Mouse (Mus musculus): Measurements from ENCODE around the gene Prdm10. TPM values are rescaled to one million over a fixed set of nuclear protein-coding genes. Genes with fewer than 3 reads are reported as not detected.

Gene Prdm10
- polyA plus RNA-seq, 1 experiment from 2014 or later, result 4.7 TPM

- Histone ChIP-seq H3K4me2 (no peak overlapping the region), H3K4me3 (ENCODE audit: low read depth, low read length) (no peak overlapping the region), H3K27me3 (ENCODE audit: control insufficient read depth, insufficient read depth, low read length) (no peaks in the 10 kb centered on the region), H3K36me3 (ENCODE audit: control insufficient read depth, insufficient read depth, low read length) (no peaks in the 10 kb centered on the region; the same call in 1 of the 2 replicates), H3K9me3 (replicated peaks; ENCODE audit: control insufficient read depth, low read length) (no peaks in the 10 kb centered on the region), H3K9ac (ENCODE audit: low read depth, low read length) (no peak overlapping the region), H3K4me1 (ENCODE audit: control insufficient read depth, insufficient read depth, low read length) (no peaks in the 10 kb centered on the region; the same call in 1 of the 2 replicates), H3K27ac (ENCODE audit: low read depth, low read length) (no peak overlapping the region)
- WGBS (ENCODE audit: insufficient replicate concordance), result 75% methylated on average over 5 of the region's 5 CpGs
- no peak for ATAC-seq (replicated peaks; ENCODE audit: insufficient number of reproducible peaks, low FRiP score, low TSS enrichment)
Measured at GRCm38 (mm10) chr9:31318956-31319355, 38.6 kb downstream of the Prdm10 start.

- Histone ChIP-seq H3K9ac (ENCODE audit: low read depth, low read length) (no peak overlapping the region), H3K27ac (ENCODE audit: low read depth, low read length) (no peak overlapping the region), H3K9me3 (replicated peaks; ENCODE audit: control insufficient read depth, low read length) (no peaks in the 10 kb centered on the region), H3K4me3 (ENCODE audit: low read depth, low read length) (no peak overlapping the region), H3K36me3 (ENCODE audit: control insufficient read depth, insufficient read depth, low read length) (no peaks in the 10 kb centered on the region; the same call in 1 of the 2 replicates), H3K4me2 (no peak overlapping the region), H3K27me3 (ENCODE audit: control insufficient read depth, insufficient read depth, low read length) (no peaks in the 10 kb centered on the region), H3K4me1 (ENCODE audit: control insufficient read depth, insufficient read depth, low read length) (no peaks in the 10 kb centered on the region; the same call in 1 of the 2 replicates)
- WGBS (ENCODE audit: insufficient replicate concordance), result 69% methylated on average over 1 of the region's 1 CpGs
- no peak for ATAC-seq (replicated peaks; ENCODE audit: insufficient number of reproducible peaks, low FRiP score, low TSS enrichment)
Measured at GRCm38 (mm10) chr9:31320734-31321133, 40.4 kb downstream of the Prdm10 start.

- Histone ChIP-seq H3K9me3 (replicated peaks; ENCODE audit: control insufficient read depth, low read length) (no peaks in the 10 kb centered on the region), H3K36me3 (ENCODE audit: control insufficient read depth, insufficient read depth, low read length) (no peaks in the 10 kb centered on the region; the same call in 1 of the 2 replicates), H3K4me3 (ENCODE audit: low read depth, low read length) (no peak overlapping the region), H3K9ac (ENCODE audit: low read depth, low read length) (no peak overlapping the region), H3K4me2 (no peak overlapping the region), H3K27me3 (ENCODE audit: control insufficient read depth, insufficient read depth, low read length) (no peaks in the 10 kb centered on the region), H3K4me1 (ENCODE audit: control insufficient read depth, insufficient read depth, low read length) (no peaks in the 10 kb centered on the region; the same call in 1 of the 2 replicates), H3K27ac (ENCODE audit: low read depth, low read length) (no peak overlapping the region)
- WGBS (ENCODE audit: insufficient replicate concordance), result 48% methylated on average over 4 of the region's 4 CpGs
- no peak for ATAC-seq (replicated peaks; ENCODE audit: insufficient number of reproducible peaks, low FRiP score, low TSS enrichment)
Measured at GRCm38 (mm10) chr9:31321526-31321925, 41.2 kb downstream of the Prdm10 start.

GRCm38 (mm10) chr9:31322090-31322489, 41.8 kb downstream of the Prdm10 start:
- no peaks in the 10 kb centered on the region; the same call in 1 of the 2 replicates for H3K4me1 ChIP-seq (ENCODE audit: control insufficient read depth, insufficient read depth, low read length)
- H3K36me3 ChIP-seq (ENCODE audit: control insufficient read depth, insufficient read depth, low read length), result no peaks in the 10 kb centered on the region; the same call in 1 of the 2 replicates
- H3K9ac ChIP-seq (ENCODE audit: low read depth, low read length), result no peak overlapping the region
- H3K27ac ChIP-seq (ENCODE audit: low read depth, low read length), result no peak overlapping the region
- H3K4me3 ChIP-seq (ENCODE audit: low read depth, low read length), result no peak overlapping the region
- H3K9me3 ChIP-seq (replicated peaks; ENCODE audit: control insufficient read depth, low read length), result no peaks in the 10 kb centered on the region
- H3K27me3 ChIP-seq (ENCODE audit: control insufficient read depth, insufficient read depth, low read length), result no peaks in the 10 kb centered on the region
- WGBS (ENCODE audit: insufficient replicate concordance), result 37% methylated on average over 5 of the region's 5 CpGs
- no peak overlapping the region for H3K4me2 ChIP-seq
- ATAC-seq (replicated peaks; ENCODE audit: insufficient number of reproducible peaks, low FRiP score, low TSS enrichment), result no peak

GRCm38 (mm10) chr9:31330816-31331215, 50.5 kb downstream of the Prdm10 start:
- H3K4me3 ChIP-seq (ENCODE audit: low read depth, low read length), result no peak overlapping the region
- H3K4me2 ChIP-seq, result no peak overlapping the region
- WGBS (ENCODE audit: insufficient replicate concordance), result 84% methylated on average over 3 of the region's 3 CpGs
- ATAC-seq (replicated peaks; ENCODE audit: insufficient number of reproducible peaks, low FRiP score, low TSS enrichment), result no peak
- no peaks in the 10 kb centered on the region for H3K9me3 ChIP-seq (replicated peaks; ENCODE audit: control insufficient read depth, low read length)
- no peak overlapping the region for H3K9ac ChIP-seq (ENCODE audit: low read depth, low read length)
- no peak overlapping the region for H3K27ac ChIP-seq (ENCODE audit: low read depth, low read length)
- H3K27me3 ChIP-seq (ENCODE audit: control insufficient read depth, insufficient read depth, low read length), result no peaks in the 10 kb centered on the region
- no peaks in the 10 kb centered on the region for H3K36me3 ChIP-seq (ENCODE audit: control insufficient read depth, insufficient read depth, low read length)
- no peaks in the 10 kb centered on the region for H3K4me1 ChIP-seq (ENCODE audit: control insufficient read depth, insufficient read depth, low read length)

GRCm38 (mm10) chr9:31331246-31331645, 50.9 kb downstream of the Prdm10 start:
- no peak for ATAC-seq (replicated peaks; ENCODE audit: insufficient number of reproducible peaks, low FRiP score, low TSS enrichment)
- Histone ChIP-seq H3K9ac (ENCODE audit: low read depth, low read length) (no peak overlapping the region), H3K9me3 (replicated peaks; ENCODE audit: control insufficient read depth, low read length) (no peaks in the 10 kb centered on the region), H3K27me3 (ENCODE audit: control insufficient read depth, insufficient read depth, low read length) (no peaks in the 10 kb centered on the region), H3K4me3 (ENCODE audit: low read depth, low read length) (no peak overlapping the region), H3K4me2 (no peak overlapping the region), H3K27ac (ENCODE audit: low read depth, low read length) (no peak overlapping the region), H3K36me3 (ENCODE audit: control insufficient read depth, insufficient read depth, low read length) (no peaks in the 10 kb centered on the region), H3K4me1 (ENCODE audit: control insufficient read depth, insufficient read depth, low read length) (no peaks in the 10 kb centered on the region)
- 63% methylated on average over 4 of the region's 4 CpGs for WGBS (ENCODE audit: insufficient replicate concordance)

GRCm38 (mm10) chr9:31331906-31332305, 51.6 kb downstream of the Prdm10 start:
- Histone ChIP-seq H3K36me3 (ENCODE audit: control insufficient read depth, insufficient read depth, low read length) (no peaks in the 10 kb centered on the region), H3K4me2 (no peak overlapping the region), H3K9me3 (replicated peaks; ENCODE audit: control insufficient read depth, low read length) (no peaks in the 10 kb centered on the region), H3K4me3 (ENCODE audit: low read depth, low read length) (no peak overlapping the region), H3K27me3 (ENCODE audit: control insufficient read depth, insufficient read depth, low read length) (no peaks in the 10 kb centered on the region), H3K9ac (ENCODE audit: low read depth, low read length) (no peak overlapping the region), H3K27ac (ENCODE audit: low read depth, low read length) (no peak overlapping the region), H3K4me1 (ENCODE audit: control insufficient read depth, insufficient read depth, low read length) (no peaks in the 10 kb centered on the region)
- WGBS (ENCODE audit: insufficient replicate concordance), result 60% methylated on average over 3 of the region's 3 CpGs
- ATAC-seq (replicated peaks; ENCODE audit: insufficient number of reproducible peaks, low FRiP score, low TSS enrichment), result no peak

- no peak overlapping the region for H3K9ac ChIP-seq (ENCODE audit: low read depth, low read length)
- no peak overlapping the region for H3K4me3 ChIP-seq (ENCODE audit: low read depth, low read length)
- H3K27ac ChIP-seq (ENCODE audit: low read depth, low read length), result no peak overlapping the region
- no peaks in the 10 kb centered on the region for H3K27me3 ChIP-seq (ENCODE audit: control insufficient read depth, insufficient read depth, low read length)
- H3K36me3 ChIP-seq (ENCODE audit: control insufficient read depth, insufficient read depth, low read length), result no peaks in the 10 kb centered on the region
- no peak overlapping the region for H3K4me2 ChIP-seq
- H3K9me3 ChIP-seq (replicated peaks; ENCODE audit: control insufficient read depth, low read length), result no peaks in the 10 kb centered on the region
- H3K4me1 ChIP-seq (ENCODE audit: control insufficient read depth, insufficient read depth, low read length), result no peaks in the 10 kb centered on the region
- no peak for ATAC-seq (replicated peaks; ENCODE audit: insufficient number of reproducible peaks, low FRiP score, low TSS enrichment)
Measured at GRCm38 (mm10) chr9:31332826-31333225, 52.5 kb downstream of the Prdm10 start.

GRCm38 (mm10) chr9:31334991-31335390, 54.7 kb downstream of the Prdm10 start:
- no peaks in the 10 kb centered on the region for H3K4me1 ChIP-seq (ENCODE audit: control insufficient read depth, insufficient read depth, low read length)
- H3K36me3 ChIP-seq (ENCODE audit: control insufficient read depth, insufficient read depth, low read length), result no peaks in the 10 kb centered on the region
- H3K4me3 ChIP-seq (ENCODE audit: low read depth, low read length), result no peak overlapping the region
- no peak overlapping the region for H3K4me2 ChIP-seq
- H3K27ac ChIP-seq (ENCODE audit: low read depth, low read length), result no peak overlapping the region
- no peak overlapping the region for H3K9ac ChIP-seq (ENCODE audit: low read depth, low read length)
- no peaks in the 10 kb centered on the region for H3K9me3 ChIP-seq (replicated peaks; ENCODE audit: control insufficient read depth, low read length)
- ATAC-seq (replicated peaks; ENCODE audit: insufficient number of reproducible peaks, low FRiP score, low TSS enrichment), result no peak
- WGBS (ENCODE audit: insufficient replicate concordance), result 91% methylated on average over 6 of the region's 6 CpGs
- H3K27me3 ChIP-seq (ENCODE audit: control insufficient read depth, insufficient read depth, low read length), result no peaks in the 10 kb centered on the region
